11 mouse cellular contexts compared by ENCODE assay signal in genomic region chr7:133824579-133824978, GRCm38 (mm10). TPM values are rescaled to one million over a fixed set of nuclear protein-coding genes. Genes with fewer than 3 reads are reported as not detected.
DNase-seq lines count a peak whose midpoint lies in the region; ATAC-seq and TF ChIP-seq lines count a peak whose summit lies in the region.
"Had no signal": no experiment of that assay in that cellular context is flagged by ENCODE, and none has a peak within 500 bp of the region (broad histone marks: within the 10 kb centered on the region; RNA-seq: fewer than 3 reads in every experiment).

No protein-coding gene starts in this region.

- no peak overlapping the region for H3K27ac ChIP-seq in kidney, adult 2 months (ENCODE audit: insufficient read depth, low read depth, low read length)
- H3K27ac ChIP-seq in kidney, embryonic 14.5 days (ENCODE audit: low read depth, low read length): no peak overlapping the region
- no peak overlapping the region for H3K27ac ChIP-seq in lung, embryonic 14.5 days (ENCODE audit: low read depth)
- H3K27ac ChIP-seq: forebrain, embryonic 13.5 days; heart, embryonic 10.5 days; neural tube, embryonic 12.5 days had no signal

- H3K4me3 ChIP-seq in kidney, adult 2 months (ENCODE audit: insufficient read depth, low read depth, low read length): no peak overlapping the region
- no peak overlapping the region for H3K4me3 ChIP-seq in kidney, embryonic 14.5 days (ENCODE audit: low read length)
- no peak overlapping the region for H3K4me3 ChIP-seq in lung, embryonic 14.5 days (ENCODE audit: low read depth, low read length)
- H3K4me3 ChIP-seq: forebrain, embryonic 13.5 days; heart, embryonic 10.5 days; neural tube, embryonic 12.5 days had no signal

- peak; percentile 25 for DNase-seq in kidney, adult 2 months
- DNase-seq in B cell, adult 2 months: peak; percentile 34 to 43
- DNase-seq in MEL-GATA-1-ER (ENCODE audit: extremely low read depth, low read depth): peak; percentile 13
- peak; percentile 20 for DNase-seq in lung, embryonic 14.5 days
- DNase-seq in layer of hippocampus, adult 11-12 months (ENCODE audit: low spot score): no peak
- DNase-seq in left cerebral cortex, postnatal 36 days (ENCODE audit: low spot score in 2 of 2): no peak
- DNase-seq in right cerebral cortex, postnatal 25 days: no peak

- no peak overlapping the region for H3K4me2 ChIP-seq in kidney, embryonic 14.5 days (replicated peaks; ENCODE audit: low read depth, low read length)
- no peak overlapping the region for H3K4me2 ChIP-seq in lung, embryonic 14.5 days
- H3K4me2 ChIP-seq: forebrain, embryonic 13.5 days; neural tube, embryonic 12.5 days had no signal

- WGBS in kidney, adult 2 months: 97% methylated on average over 2 of the region's 2 CpGs
- WGBS in kidney, embryonic 14.5 days: 94% methylated on average over 2 of the region's 2 CpGs
- WGBS in lung, embryonic 14.5 days: 89% methylated on average over 2 of the region's 2 CpGs

- H3K27me3 ChIP-seq in kidney, adult 2 months (replicated peaks; ENCODE audit: control insufficient read depth, insufficient read depth, low read length): no peaks in the 10 kb centered on the region
- no peaks in the 10 kb centered on the region for H3K27me3 ChIP-seq in kidney, embryonic 14.5 days (ENCODE audit: control insufficient read depth, insufficient read depth, low read length)
- no peaks in the 10 kb centered on the region for H3K27me3 ChIP-seq in lung, embryonic 14.5 days (ENCODE audit: insufficient read depth, low read length)
- H3K27me3 ChIP-seq: forebrain, embryonic 13.5 days; neural tube, embryonic 12.5 days had no signal

- intact Hi-C loops in left cerebral cortex, postnatal 36 days (cut with DNase I): no loop called here

- ATAC-seq in kidney, embryonic 14.5 days (ENCODE audit: low FRiP score, low TSS enrichment): no peak
- ATAC-seq in lung, embryonic 14.5 days (ENCODE audit: insufficient read depth): no peak
- ATAC-seq: forebrain, embryonic 13.5 days had no signal

- H3K36me3 ChIP-seq in kidney, adult 2 months (ENCODE audit: control insufficient read depth, insufficient read depth, low read length): no peaks in the 10 kb centered on the region
- H3K36me3 ChIP-seq in kidney, embryonic 14.5 days (ENCODE audit: control insufficient read depth, insufficient read depth, low read length): no peaks in the 10 kb centered on the region
- no peaks in the 10 kb centered on the region for H3K36me3 ChIP-seq in lung, embryonic 14.5 days (ENCODE audit: insufficient read depth)
- H3K36me3 ChIP-seq: heart, embryonic 10.5 days; neural tube, embryonic 12.5 days had no signal

- TF ChIP-seq CTCF in kidney, adult 2 months (conservative IDR thresholded peaks at IDR 0.05; ENCODE audit: insufficient read depth, insufficient read length, low read depth, low read length): peak; percentile 28; the same call in 1 of the 2 replicates
- TF ChIP-seq CTCF in lung, embryonic 14.5 days (IDR thresholded peaks at IDR 0.05; ENCODE audit: low read depth): peak; percentile 49

- no peak for TF ChIP-seq POLR2A in kidney, adult 2 months (IDR thresholded peaks at IDR 0.05; ENCODE audit: low read depth, low read length)

- H3K9ac ChIP-seq in kidney, embryonic 14.5 days (ENCODE audit: low read depth, low read length): no peak overlapping the region
- no peak overlapping the region for H3K9ac ChIP-seq in lung, embryonic 14.5 days
- H3K9ac ChIP-seq: forebrain, embryonic 13.5 days; neural tube, embryonic 12.5 days had no signal

- H3K4me1 ChIP-seq in kidney, adult 2 months (ENCODE audit: control insufficient read depth, insufficient read depth, low read length): no peaks in the 10 kb centered on the region
- H3K4me1 ChIP-seq in kidney, embryonic 14.5 days (ENCODE audit: control insufficient read depth, insufficient read depth, low read length): no peaks in the 10 kb centered on the region
- no peaks in the 10 kb centered on the region for H3K4me1 ChIP-seq in lung, embryonic 14.5 days (ENCODE audit: insufficient read depth)
- H3K4me1 ChIP-seq: forebrain, embryonic 13.5 days; neural tube, embryonic 12.5 days had no signal

- peaks cover 3% of the 10 kb centered on the region; the same call in 1 of the 2 replicates for H3K9me3 ChIP-seq in kidney, embryonic 14.5 days (ENCODE audit: control insufficient read depth, low read length)
- H3K9me3 ChIP-seq in lung, embryonic 14.5 days (ENCODE audit: low read depth, low read length): peaks cover 6% of the 10 kb centered on the region; the same call in 1 of the 2 replicates
- H3K9me3 ChIP-seq: heart, embryonic 10.5 days; neural tube, embryonic 12.5 days had no signal

RNA-seq across cellular contexts. Expression of gene Dhx32, which starts 42.1 kb away (rescaled TPM):
- polyA plus RNA-seq in kidney, adult 2 months (2012; rRNA removed): 26.1 and 28.1 TPM in 2 replicates
- polyA plus RNA-seq in kidney, embryonic 14.5 days (2014; fragmentation: Nextera tagmentation; extraction: Ambion mirVana): 13.6 and 19.9 TPM in 2 replicates
- 22.6 and 24.5 TPM in 2 replicates for polyA plus RNA-seq in lung, embryonic 14.5 days (2014; fragmentation: Nextera tagmentation; extraction: Ambion mirVana)
- total RNA-seq in left cerebral cortex, postnatal 36 days (2021): 10 to 100 TPM; 36.5 to 45.2 TPM

RNA-seq across cellular contexts. Expression of gene Fank1, which starts 47.9 kb away (rescaled TPM):
- polyA plus RNA-seq in kidney, adult 2 months (2012; rRNA removed): 0.08 and 0.09 TPM in 2 replicates
- polyA plus RNA-seq in kidney, embryonic 14.5 days (2014; fragmentation: Nextera tagmentation; extraction: Ambion mirVana): 0.24 TPM in 1 of 2 replicates, not detected in the other
- polyA plus RNA-seq in lung, embryonic 14.5 days (2014; fragmentation: Nextera tagmentation; extraction: Ambion mirVana): 0.29 and 0.30 TPM in 2 replicates
- total RNA-seq in left cerebral cortex, postnatal 36 days (2021): 1 to 10 TPM; 3.8 to 4.3 TPM

Comparison
In these comparisons a context has a peak if more than half of its experiments do, and no peak if none do; other contexts are left out.
1. DNase-seq: peak in kidney, adult 2 months (single experiment), B cell, adult 2 months (2 of 2), MEL-GATA-1-ER (single experiment) and lung, embryonic 14.5 days (single experiment); none in layer of hippocampus, adult 11-12 months (single experiment), left cerebral cortex, postnatal 36 days (0 of 2) and right cerebral cortex, postnatal 25 days (single experiment).